Mouse (Mus musculus) spleen, embryonic (tissue): ENCODE data around the gene Snap91.

ENCODE experiments used
- CTCF ChIA-PET: fragments of 350-600 bp; sonication (Branson Sonifier 250); formaldehyde crosslinking; loops from one replicate; lab custom pipeline; 2022; lab: Charles Lee

Snap91 gene

GRCm38 (mm10) chr9:86744041-86744440 lies 136.4 kb downstream of the Snap91 start:
- CTCF ChIA-PET, result no interaction called here

- CTCF ChIA-PET, result interaction anchor here (0.6 kb wide), 1 partner anchor 401 kb away, joined by 3 read pairs; no protein-coding TSS in a partner anchor
Observed at GRCm38 (mm10) chr9:86742959-86743911, 137.2 kb downstream of the Snap91 start, which contains the start of gene Prss35. Gene Prss35, plus strand, starts transcription at chr9:86743649.

- CTCF ChIA-PET, result no interaction called here
Observed at GRCm38 (mm10) chr9:86739971-86740370, 140.5 kb downstream of the Snap91 start.

GRCm38 (mm10) chr9:86738801-86739200 lies 141.7 kb downstream of the Snap91 start:
- CTCF ChIA-PET, result no interaction called here

- CTCF ChIA-PET, result no interaction called here
Observed at GRCm38 (mm10) chr9:86738067-86738466, 142.4 kb downstream of the Snap91 start.

GRCm38 (mm10) chr9:86736991-86737390 lies 143.5 kb downstream of the Snap91 start:
- CTCF ChIA-PET, result no interaction called here

GRCm38 (mm10) chr9:86734795-86735194 lies 145.7 kb downstream of the Snap91 start:
- CTCF ChIA-PET, result no interaction called here

- CTCF ChIA-PET, result no interaction called here
Observed at GRCm38 (mm10) chr9:86734357-86734756, 146.1 kb downstream of the Snap91 start.

GRCm38 (mm10) chr9:86729811-86730210 lies 150.6 kb downstream of the Snap91 start:
- CTCF ChIA-PET, result no interaction called here

- CTCF ChIA-PET, result no interaction called here
Observed at GRCm38 (mm10) chr9:86729084-86729483, 151.4 kb downstream of the Snap91 start.

GRCm38 (mm10) chr9:86728214-86728814 lies 152.1 kb downstream of the Snap91 start:
- CTCF ChIA-PET, result no interaction called here

- CTCF ChIA-PET, result no interaction called here
Observed at GRCm38 (mm10) chr9:86726381-86726720, 154.1 kb downstream of the Snap91 start.

- CTCF ChIA-PET, result no interaction called here
Observed at GRCm38 (mm10) chr9:86725604-86726380, 154.7 kb downstream of the Snap91 start.

GRCm38 (mm10) chr9:86725066-86725465 lies 155.4 kb downstream of the Snap91 start:
- CTCF ChIA-PET, result no interaction called here

GRCm38 (mm10) chr9:86720794-86721193 lies 159.7 kb downstream of the Snap91 start:
- CTCF ChIA-PET, result no interaction called here

- CTCF ChIA-PET, result no interaction called here
Observed at GRCm38 (mm10) chr9:86720227-86720626, 160.2 kb downstream of the Snap91 start.

GRCm38 (mm10) chr9:86717119-86717518 lies 163.3 kb downstream of the Snap91 start:
- CTCF ChIA-PET, result no interaction called here

GRCm38 (mm10) chr9:86716540-86716939 lies 163.9 kb downstream of the Snap91 start:
- CTCF ChIA-PET, result no interaction called here
